ENCODE assay signal across 8 mouse cellular contexts in the genomic region with DNA sequence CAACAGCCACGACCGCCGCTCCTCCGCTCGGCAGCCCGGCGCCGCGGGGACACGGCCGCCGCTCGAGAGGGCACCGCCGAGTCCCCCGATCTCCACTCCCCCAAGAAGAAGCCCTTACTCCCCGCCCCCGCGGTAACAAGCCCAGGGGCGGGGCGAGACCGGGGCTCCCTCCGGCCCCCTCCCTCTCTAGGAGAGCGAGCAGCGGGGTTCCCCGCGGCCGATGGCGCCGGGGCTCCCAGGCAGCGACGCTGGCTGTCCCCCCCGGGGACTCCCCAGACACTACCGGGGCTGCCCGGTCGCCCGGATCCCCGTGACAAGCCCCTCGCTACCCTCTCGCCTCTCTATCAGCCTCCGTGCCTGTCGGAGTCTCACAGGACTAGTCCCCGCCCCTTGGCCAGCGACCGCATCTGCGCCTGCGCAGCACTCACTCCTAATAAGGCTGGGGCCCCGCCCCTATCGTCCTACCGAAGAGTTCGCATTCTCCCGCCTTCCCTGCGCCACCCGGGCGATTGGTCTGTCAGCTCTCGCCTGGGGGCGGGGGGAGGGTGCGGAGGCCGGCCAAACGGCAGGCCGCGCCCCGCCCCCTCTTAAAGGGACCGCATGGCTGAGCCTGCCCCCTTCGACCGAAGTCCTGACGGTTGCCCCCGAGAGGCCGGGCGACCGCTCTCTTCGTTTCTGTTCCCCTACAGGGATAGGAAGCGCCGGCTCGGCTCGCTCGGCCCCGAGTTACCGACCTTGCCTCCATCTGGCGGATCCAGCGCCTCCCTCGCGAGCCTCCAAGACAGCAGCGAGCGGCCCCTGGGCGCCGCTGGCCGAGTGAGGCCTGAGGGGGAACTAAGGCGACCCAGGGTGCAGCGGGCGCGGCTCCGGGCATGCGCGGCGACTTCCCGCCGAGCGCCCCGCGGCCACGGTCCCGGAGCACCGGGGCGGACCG. TPM values are rescaled to one million over a fixed set of nuclear protein-coding genes. Genes with fewer than 3 reads are reported as not detected.
DNase-seq lines count a peak whose midpoint lies in the region; ATAC-seq lines count a peak whose summit lies in the region.

TSS of gene Ing2 (minus strand) at position 780 of the 934 bp plus-strand sequence.

- H3K36me3 ChIP-seq in hindbrain, embryonic 14.5 days (replicated peaks; ENCODE audit: control insufficient read depth, insufficient read depth): no peaks in the 10 kb centered on the region

- peak within 1 kb of the TSS; percentile 94 for H3K27ac ChIP-seq in hindbrain, embryonic 14.5 days

- H3K4me3 ChIP-seq in hindbrain, embryonic 14.5 days (replicated peaks; ENCODE audit: low read length): peak within 1 kb of the TSS; percentile 89

- ATAC-seq in hindbrain, embryonic 14.5 days (ENCODE audit: low FRiP score): peak; percentile 94

- WGBS in hindbrain, embryonic 14.5 days: under 1% methylated on average over 94 of the region's 106 CpGs

- peak within 1 kb of the TSS; percentile 70 for H3K4me2 ChIP-seq in hindbrain, embryonic 14.5 days (replicated peaks)

- H3K4me1 ChIP-seq in hindbrain, embryonic 14.5 days (replicated peaks; ENCODE audit: control insufficient read depth, insufficient read depth, low read length): no peaks in the 10 kb centered on the region

- H3K9ac ChIP-seq in hindbrain, embryonic 14.5 days: peak within 1 kb of the TSS; percentile 86

- H3K9me3 ChIP-seq in hindbrain, embryonic 14.5 days (ENCODE audit: control insufficient read depth, low read length): no peaks in the 10 kb centered on the region

- peak; percentile 99 for DNase-seq in R1 (ENCODE audit: low read depth, low spot score)
- peak; percentile 100 for DNase-seq in cerebellum, postnatal 25 days
- DNase-seq in frontal cortex, postnatal 25 days (ENCODE audit: low spot score in 2 of 2): peak; percentile 100
- peak; percentile 100 for DNase-seq in hindbrain, embryonic 14.5 days (ENCODE audit: low spot score)
- DNase-seq in layer of hippocampus, postnatal 36 days: peak; percentile 100
- DNase-seq in lung, postnatal 36 days: peak; percentile 100
- DNase-seq in retina, postnatal 1 day: peak; percentile 100
- peak; percentile 100 for DNase-seq in urinary bladder, adult 18-20 months (ENCODE audit: low spot score in 2 of 2)

- no peaks in the 10 kb centered on the region for H3K27me3 ChIP-seq in hindbrain, embryonic 14.5 days (ENCODE audit: control insufficient read depth, insufficient read depth, low read length)

RNA-seq across cellular contexts. Expression of gene Ing2, which starts in this region (rescaled TPM):
- polyA plus RNA-seq in hindbrain, embryonic 14.5 days (2014; fragmentation: Nextera tagmentation; extraction: Ambion mirVana): 8.0 and 8.3 TPM in 2 replicates
- total RNA-seq in layer of hippocampus, postnatal 36 days (2021): 10 to 100 TPM; 33.5 to 37.0 TPM

Comparison
In these comparisons a context has a peak if more than half of its experiments do, and no peak if none do; other contexts are left out.
1. Peak in every context shown above with its lines: DNase-seq, ATAC-seq, H3K4me3 ChIP-seq and H3K27ac ChIP-seq.